Mouse (Mus musculus): ENCODE measurements around the gene Ccnd2. TPM values are rescaled to one million over a fixed set of nuclear protein-coding genes. Genes with fewer than 3 reads are reported as not detected.

The Ccnd2 gene
- polyA plus RNA-seq, 1 experiment from 2014 or later, result 286 TPM

DNA sequence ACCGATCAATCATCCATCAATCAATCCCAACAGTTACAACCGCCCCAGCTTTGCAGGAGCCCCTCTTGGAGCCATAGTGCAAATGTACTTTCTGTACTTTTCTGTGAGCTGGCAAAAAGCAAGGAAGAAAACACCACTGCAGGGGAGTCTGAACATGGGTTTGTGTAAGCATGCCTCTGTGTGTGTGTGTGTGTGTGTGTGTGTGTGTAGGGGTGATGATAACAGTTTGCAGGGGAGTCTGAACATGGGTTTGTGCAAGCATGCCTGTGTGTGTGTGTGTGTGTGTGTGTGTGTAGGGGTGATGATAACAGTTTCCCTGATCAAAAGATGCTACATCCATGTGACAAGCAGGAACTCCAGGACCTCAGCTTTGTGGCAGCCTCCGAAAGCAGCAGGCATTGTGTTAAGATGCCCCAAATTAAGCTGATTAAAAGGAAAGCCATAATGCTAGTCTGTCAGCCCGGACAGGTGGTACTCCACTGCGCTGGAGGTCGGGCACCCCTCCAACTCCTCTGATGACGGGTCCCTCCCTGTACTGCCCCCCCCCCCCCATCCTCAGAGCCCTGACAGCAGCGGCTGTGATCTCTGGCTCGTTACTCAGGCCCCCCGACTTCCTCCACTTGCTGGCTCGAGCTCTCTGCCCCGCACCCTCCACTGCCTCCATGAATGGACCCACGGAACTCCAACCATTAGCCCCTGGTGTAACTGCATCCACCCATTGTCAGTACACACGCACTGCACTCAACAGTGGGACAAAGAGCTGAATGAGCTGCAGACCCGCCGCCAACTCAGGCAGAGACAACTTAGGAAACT, 18.4 kb downstream of the Ccnd2 start:
- Histone ChIP-seq H3K4me3 (ENCODE audit: low read depth, low read length) (no peak overlapping the region), H3K27ac (ENCODE audit: low read length) (no peak overlapping the region), H3K4me1 (ENCODE audit: insufficient read depth, low read depth, low read length) (no peaks in the 10 kb centered on the region), H3K4me2 (replicated peaks; ENCODE audit: low read depth, low read length) (no peak overlapping the region), H3K36me3 (ENCODE audit: insufficient read depth, low read length) (0 out of 2 replicates have a peak, but pooled peaks cover 2% of the 10 kb centered on the region), H3K9ac (replicated peaks; ENCODE audit: low read depth) (no peak overlapping the region), H3K27me3 (replicated peaks; ENCODE audit: insufficient read depth, low read length) (no peaks in the 10 kb centered on the region), H3K9me3 (ENCODE audit: low read length) (no peaks in the 10 kb centered on the region)
- 58% methylated on average over 15 of the region's 16 CpGs for WGBS
- TF ChIP-seq CTCF (IDR thresholded peaks at IDR 0.05) (no peak), EP300 (IDR thresholded peaks at IDR 0.05) (no peak)
- DNase-seq (ENCODE audit: low spot score) (no peak), ATAC-seq (no peak)

DNA sequence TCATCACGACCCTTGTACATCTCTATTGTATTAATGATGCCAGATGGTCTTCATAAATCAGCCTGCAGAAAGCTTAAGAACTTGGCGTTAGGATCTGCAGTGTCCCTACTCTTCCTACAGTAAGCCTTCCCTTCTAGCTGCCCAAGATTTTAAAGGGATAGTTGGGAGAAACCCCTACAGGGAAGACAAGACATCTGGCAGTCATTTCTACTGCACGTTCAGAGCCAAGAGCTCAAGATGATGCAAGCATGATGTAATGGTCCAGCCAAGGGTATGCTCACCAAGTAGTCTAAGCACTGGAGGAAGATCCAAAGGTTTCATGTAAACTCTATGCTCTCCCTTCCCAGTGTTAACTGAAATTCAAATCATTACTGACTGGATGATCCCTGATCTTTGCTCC, 19.3 kb downstream of the Ccnd2 start:
- Histone ChIP-seq H3K9ac (replicated peaks; ENCODE audit: low read depth) (no peak overlapping the region), H3K4me2 (replicated peaks; ENCODE audit: low read depth, low read length) (no peak overlapping the region), H3K9me3 (ENCODE audit: low read length) (no peaks in the 10 kb centered on the region), H3K27ac (ENCODE audit: low read length) (no peak overlapping the region), H3K4me1 (ENCODE audit: insufficient read depth, low read depth, low read length) (no peaks in the 10 kb centered on the region), H3K4me3 (ENCODE audit: low read depth, low read length) (no peak overlapping the region), H3K36me3 (ENCODE audit: insufficient read depth, low read length) (0 out of 2 replicates have a peak, but pooled peaks cover 2% of the 10 kb centered on the region), H3K27me3 (replicated peaks; ENCODE audit: insufficient read depth, low read length) (no peaks in the 10 kb centered on the region)
- ATAC-seq, result no peak
- WGBS, result 58% methylated on average over 3 of the region's 3 CpGs
- TF ChIP-seq EP300 (IDR thresholded peaks at IDR 0.05) (no peak), CTCF (IDR thresholded peaks at IDR 0.05) (no peak)
- peak; percentile 16 for DNase-seq (ENCODE audit: low spot score)

DNA sequence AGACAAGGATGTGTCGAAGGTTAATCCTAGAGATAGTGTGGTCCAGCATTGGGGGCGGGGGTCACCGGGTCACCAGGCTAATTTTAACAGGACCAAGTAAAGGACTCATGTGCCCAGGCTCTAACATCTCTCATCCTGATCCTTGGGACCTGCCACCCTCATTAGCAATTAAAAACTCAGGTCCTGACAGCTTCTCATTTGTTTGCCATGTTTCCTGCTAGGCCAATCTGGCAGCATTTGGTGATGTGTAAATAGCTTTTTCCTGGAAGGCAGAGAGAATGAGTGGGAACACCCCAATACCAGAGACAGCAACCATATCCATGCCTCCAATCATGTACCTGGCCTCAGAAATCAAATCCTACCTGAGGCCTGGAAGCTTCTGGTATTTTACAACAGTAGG, 20.0 kb downstream of the Ccnd2 start:
- TF ChIP-seq EP300 (IDR thresholded peaks at IDR 0.05) (no peak), CTCF (IDR thresholded peaks at IDR 0.05) (no peak)
- no peak for ATAC-seq
- H3K4me1 ChIP-seq (ENCODE audit: insufficient read depth, low read depth, low read length), result no peaks in the 10 kb centered on the region
- H3K9ac ChIP-seq (replicated peaks; ENCODE audit: low read depth), result no peak overlapping the region
- WGBS, result 65% methylated on average over 3 of the region's 3 CpGs
- H3K27ac ChIP-seq (ENCODE audit: low read length), result no peak overlapping the region
- H3K9me3 ChIP-seq (ENCODE audit: low read length), result no peaks in the 10 kb centered on the region
- H3K36me3 ChIP-seq (ENCODE audit: insufficient read depth, low read length), result no peaks in the 10 kb centered on the region
- no peaks in the 10 kb centered on the region for H3K27me3 ChIP-seq (replicated peaks; ENCODE audit: insufficient read depth, low read length)
- H3K4me3 ChIP-seq (ENCODE audit: low read depth, low read length), result no peak overlapping the region
- DNase-seq (ENCODE audit: low spot score), result no peak
- H3K4me2 ChIP-seq (replicated peaks; ENCODE audit: low read depth, low read length), result no peak overlapping the region

DNA sequence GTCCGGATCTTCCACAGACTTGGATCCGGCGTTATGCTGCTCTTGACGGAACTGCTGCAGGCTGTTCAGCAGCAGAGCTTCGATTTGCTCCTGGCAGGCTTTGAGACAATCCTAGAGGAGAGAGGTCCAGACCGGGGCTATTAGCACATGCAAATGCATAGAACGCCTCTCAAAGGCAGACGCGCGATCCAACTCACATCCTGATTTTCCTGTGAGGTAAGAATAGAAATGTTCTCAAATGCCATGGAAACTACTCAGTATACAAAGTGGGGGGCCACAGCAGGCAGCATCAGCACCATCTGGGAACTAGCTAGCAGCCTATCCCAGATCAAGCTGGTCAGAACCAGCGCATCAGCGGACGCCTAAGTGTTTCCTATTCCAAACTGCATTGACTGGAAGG, 21.6 kb downstream of the Ccnd2 start:
- ATAC-seq (no peak), DNase-seq (ENCODE audit: low spot score) (no peak)
- WGBS, result 80% methylated on average over 13 of the region's 13 CpGs
- no peak overlapping the region for H3K27ac ChIP-seq (ENCODE audit: low read length)
- H3K4me3 ChIP-seq (ENCODE audit: low read depth, low read length), result no peak overlapping the region
- TF ChIP-seq CTCF (IDR thresholded peaks at IDR 0.05), result no peak
- no peak for TF ChIP-seq EP300 (IDR thresholded peaks at IDR 0.05)
- no peaks in the 10 kb centered on the region for H3K27me3 ChIP-seq (replicated peaks; ENCODE audit: insufficient read depth, low read length)
- H3K4me2 ChIP-seq (replicated peaks; ENCODE audit: low read depth, low read length), result no peak overlapping the region
- no peaks in the 10 kb centered on the region for H3K36me3 ChIP-seq (ENCODE audit: insufficient read depth, low read length)
- no peaks in the 10 kb centered on the region for H3K4me1 ChIP-seq (ENCODE audit: insufficient read depth, low read depth, low read length)
- H3K9ac ChIP-seq (replicated peaks; ENCODE audit: low read depth), result no peak overlapping the region
- no peaks in the 10 kb centered on the region for H3K9me3 ChIP-seq (ENCODE audit: low read length)

DNA sequence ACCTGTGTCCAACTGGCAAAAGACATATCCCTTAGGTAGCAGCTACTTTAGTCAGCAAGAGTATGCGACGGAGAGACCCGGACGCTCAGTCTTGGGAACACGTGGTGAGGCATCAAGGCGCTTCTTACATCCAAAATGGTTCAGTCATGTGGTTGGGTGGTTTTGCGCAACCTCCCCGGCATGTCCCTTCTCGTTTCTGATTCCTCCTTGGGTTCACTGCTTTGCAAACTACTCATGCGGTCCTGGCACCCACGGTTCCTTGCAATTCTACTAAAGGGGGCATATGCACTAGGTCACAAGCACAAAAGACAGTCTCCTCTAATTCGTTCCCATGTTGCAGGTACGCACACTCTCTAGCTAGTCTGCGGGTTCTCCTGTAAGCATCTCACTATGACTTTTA, 22.3 kb downstream of the Ccnd2 start:
- Histone ChIP-seq H3K9me3 (ENCODE audit: low read length) (no peaks in the 10 kb centered on the region), H3K27me3 (replicated peaks; ENCODE audit: insufficient read depth, low read length) (no peaks in the 10 kb centered on the region), H3K9ac (replicated peaks; ENCODE audit: low read depth) (no peak overlapping the region), H3K4me3 (ENCODE audit: low read depth, low read length) (no peak overlapping the region), H3K36me3 (ENCODE audit: insufficient read depth, low read length) (no peaks in the 10 kb centered on the region), H3K27ac (ENCODE audit: low read length) (no peak overlapping the region), H3K4me1 (ENCODE audit: insufficient read depth, low read depth, low read length) (no peaks in the 10 kb centered on the region), H3K4me2 (replicated peaks; ENCODE audit: low read depth, low read length) (no peak overlapping the region)
- DNase-seq (ENCODE audit: low spot score) (no peak), ATAC-seq (no peak)
- WGBS, result 91% methylated on average over 14 of the region's 14 CpGs
- no peak for TF ChIP-seq EP300 (IDR thresholded peaks at IDR 0.05)
- TF ChIP-seq CTCF (IDR thresholded peaks at IDR 0.05), result no peak

DNA sequence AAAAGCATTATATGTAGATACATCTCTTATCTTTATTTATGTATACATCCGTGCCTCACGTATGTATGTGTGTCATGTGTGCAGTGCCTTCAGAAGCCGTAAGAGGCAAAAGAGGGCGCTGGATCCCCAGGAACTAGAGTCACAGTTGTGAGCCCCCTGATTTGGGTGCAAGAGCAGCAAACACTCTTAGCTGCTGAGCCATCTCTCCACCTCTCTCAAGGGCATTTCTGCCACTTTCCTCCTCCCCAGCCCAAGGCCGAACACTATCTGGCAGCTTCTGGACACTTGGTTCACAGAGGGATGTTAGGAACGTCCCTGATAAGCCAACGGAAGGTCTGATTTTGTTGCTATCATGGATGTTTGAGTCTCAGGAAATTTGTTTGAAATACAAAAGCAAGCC, 28.5 kb downstream of the Ccnd2 start:
- no peak for TF ChIP-seq CTCF (IDR thresholded peaks at IDR 0.05)
- ATAC-seq (no peak), DNase-seq (ENCODE audit: low spot score) (no peak)
- Histone ChIP-seq H3K4me3 (ENCODE audit: low read depth, low read length) (no peak overlapping the region), H3K27ac (ENCODE audit: low read length) (no peak overlapping the region), H3K9me3 (ENCODE audit: low read length) (no peaks in the 10 kb centered on the region), H3K4me2 (replicated peaks; ENCODE audit: low read depth, low read length) (no peak overlapping the region), H3K27me3 (replicated peaks; ENCODE audit: insufficient read depth, low read length) (no peaks in the 10 kb centered on the region), H3K9ac (replicated peaks; ENCODE audit: low read depth) (no peak overlapping the region), H3K4me1 (ENCODE audit: insufficient read depth, low read depth, low read length) (no peaks in the 10 kb centered on the region), H3K36me3 (ENCODE audit: insufficient read depth, low read length) (no peaks in the 10 kb centered on the region)
- whole genome bisulfite sequencing, result 80% methylated on average over 7 of the region's 7 CpGs
